Mouse (Mus musculus) heart, postnatal 0 days (tissue): Measurements from ENCODE around the gene Atp8b4.

ENCODE experiments used
- CTCF ChIP-seq: IDR thresholded peaks from 2 replicates; pipeline ENCODE4 v1.5.1; 2016; ENCODE audit warnings: antibody characterized with exemption, control low read depth, low read depth
- EP300 ChIP-seq: IDR thresholded peaks from 2 replicates; pipeline ENCODE4 v1.6.1; 2016; ENCODE audit warnings: antibody characterized with exemption, low read depth

DNA sequence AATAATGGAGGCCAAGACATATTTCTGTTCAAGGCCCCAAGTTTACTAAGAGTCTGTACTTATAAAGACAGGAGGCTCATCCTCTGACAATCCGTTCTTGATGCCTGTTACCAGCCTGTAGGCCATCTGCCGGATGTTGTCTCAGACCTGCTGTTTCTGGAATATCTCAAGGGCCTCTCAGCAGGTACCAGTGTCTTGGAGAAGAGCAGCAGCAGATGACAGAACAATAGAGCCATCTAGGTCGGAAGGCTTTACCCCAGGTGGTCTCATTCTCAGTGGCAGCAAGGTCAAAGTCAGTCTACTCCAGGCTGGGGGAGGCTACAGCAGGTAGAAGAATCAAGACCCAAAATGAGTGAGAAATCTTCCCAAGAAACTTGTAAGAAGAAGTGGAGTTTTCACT lies 198.1 kb downstream of the Atp8b4 start:
- TF ChIP-seq CTCF = no peak
- TF ChIP-seq EP300 = no peak
